ENCODE assay signal across 11 mouse cellular contexts in genomic region chr1:132537736-132538135, GRCm38 (mm10). TPM values are rescaled to one million over a fixed set of nuclear protein-coding genes. Genes with fewer than 3 reads are reported as not detected.
DNase-seq lines count a peak whose midpoint lies in the region; ATAC-seq lines count a peak whose summit lies in the region.
"Had no signal": no experiment of that assay in that cellular context is flagged by ENCODE, and none has a peak within 500 bp of the region (broad histone marks: within the 10 kb centered on the region; RNA-seq: fewer than 3 reads in every experiment).

No protein-coding gene starts in this region.

- ATAC-seq in cerebellum, adult (ENCODE audit: insufficient number of reproducible peaks, low FRiP score, low TSS enrichment) = peak; percentile 74
- ATAC-seq: Patski had no signal

- DNase-seq in layer of hippocampus, adult 9-11 months = peak; percentile 86
- DNase-seq in layer of hippocampus, postnatal 14 days (ENCODE audit: low spot score in 2 of 2) = no peak
- peak; percentile 98 for DNase-seq in brain, adult 2 months (ENCODE audit: low read depth, low spot score)
- DNase-seq in cerebellum, postnatal 36 days = peak; percentile 84 to 87
- DNase-seq in yolk sac, embryonic 10.5 days (ENCODE audit: low spot score) = no peak
- DNase-seq in kidney, postnatal 25 days = no peak
- DNase-seq: gastrocnemius, postnatal 25 days; kidney, adult 8-10 months had no signal

RNA-seq across cellular contexts. Expression of gene Cntn2, which starts 5.3 kb away (rescaled TPM):
- 10 to 100 TPM; 52.7 to 54.9 TPM for total RNA-seq in layer of hippocampus, postnatal 14 days (2021)
- total RNA-seq: adrenal gland, adult 18-20 months had no signal

RNA-seq across cellular contexts. Expression of gene Tmem81, which starts 31.7 kb away (rescaled TPM):
- 1 to 10 TPM; 2.7 to 4.0 TPM for total RNA-seq in layer of hippocampus, postnatal 14 days (2021)

Comparison
In these comparisons a context has a peak if more than half of its experiments do, and no peak if none do; other contexts are left out.
1. DNase-seq: peak in layer of hippocampus, adult 9-11 months (single experiment), brain, adult 2 months (single experiment) and cerebellum, postnatal 36 days (2 of 2); none in layer of hippocampus, postnatal 14 days (0 of 2), yolk sac, embryonic 10.5 days (single experiment) and kidney, postnatal 25 days (0 of 2).